Mouse (Mus musculus): ENCODE results near the gene Dio2.
A peak's percentile ranks its signal among the peaks of the same experiment; 100 is the strongest.

Dio2 gene

GRCm38 (mm10) chr12:90738388-90739223, at the start of gene Dio2:
Gene Dio2, minus strand, starts transcription at chr12:90738438.
- DNase-seq, result peak; percentile 47

DNA sequence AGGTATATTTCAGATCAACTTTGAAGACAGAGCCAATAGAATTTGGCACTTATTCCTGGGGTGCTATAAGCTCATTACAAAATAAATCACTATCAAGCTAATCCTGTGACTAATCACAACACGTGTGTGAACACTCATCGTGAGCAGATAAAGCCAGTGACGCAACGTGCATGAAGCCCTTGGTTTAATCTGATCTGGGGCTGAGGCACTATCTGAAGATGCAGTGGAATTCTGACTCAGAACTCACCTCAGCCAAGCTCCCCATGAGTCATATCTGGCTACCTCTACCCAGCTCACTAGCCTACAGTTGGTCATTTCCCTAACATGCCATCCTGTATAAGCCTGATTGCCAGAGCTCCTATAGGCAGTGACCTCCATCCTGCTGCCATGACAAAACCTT, 43.2 kb upstream of the Dio2 start:
- no peak for DNase-seq

GRCm38 (mm10) chr12:90744752-90745151, 6.5 kb upstream of the Dio2 start:
- DNase-seq, result no peak

GRCm38 (mm10) chr12:90743633-90744032, 5.4 kb upstream of the Dio2 start:
- DNase-seq, result no peak

- DNase-seq, result peak; percentile 72
Observed at GRCm38 (mm10) chr12:90740468-90740867, 2.2 kb upstream of the Dio2 start.

GRCm38 (mm10) chr12:90737932-90738331, 306 bp downstream of the Dio2 start:
- peak; percentile 40 for DNase-seq

DNA sequence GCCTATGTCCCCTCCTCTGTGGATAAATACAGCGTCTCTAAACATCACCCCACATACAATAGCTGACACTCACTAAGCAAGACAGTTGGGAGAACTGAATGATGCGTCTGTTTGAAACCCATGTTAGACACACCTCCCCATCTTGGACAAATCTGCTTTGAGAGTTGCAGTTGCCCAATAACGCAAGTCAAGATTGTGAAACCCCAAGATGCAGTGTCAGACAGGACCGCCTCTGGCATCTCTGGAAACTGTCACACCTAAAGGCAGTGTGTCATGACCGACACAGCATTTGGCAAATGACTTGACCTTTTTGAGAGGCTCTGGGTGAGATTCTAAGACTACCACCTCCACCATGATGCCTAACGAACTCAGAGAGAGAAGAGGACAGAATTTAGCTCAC, 2.8 kb downstream of the Dio2 start:
- DNase-seq, result no peak

DNA sequence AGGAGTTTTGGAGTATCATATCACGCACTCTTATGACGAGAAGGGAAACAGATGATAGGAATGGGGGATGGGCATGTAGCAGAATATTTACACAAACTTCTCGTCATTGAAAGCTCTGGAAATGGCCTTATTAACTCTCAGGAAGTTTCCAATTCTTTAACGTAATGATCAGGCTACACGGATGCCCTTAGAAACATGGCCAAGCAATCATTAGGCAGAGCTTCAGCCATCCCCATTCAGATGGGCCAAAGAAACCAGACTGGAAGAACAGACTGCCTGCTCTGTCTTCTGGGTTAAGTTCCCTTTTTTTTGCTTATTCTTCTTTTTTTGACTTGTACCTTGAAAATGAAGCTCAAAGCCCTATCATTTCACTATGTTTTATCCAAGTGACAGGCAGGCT, 3.7 kb downstream of the Dio2 start:
- DNase-seq, result no peak

DNA sequence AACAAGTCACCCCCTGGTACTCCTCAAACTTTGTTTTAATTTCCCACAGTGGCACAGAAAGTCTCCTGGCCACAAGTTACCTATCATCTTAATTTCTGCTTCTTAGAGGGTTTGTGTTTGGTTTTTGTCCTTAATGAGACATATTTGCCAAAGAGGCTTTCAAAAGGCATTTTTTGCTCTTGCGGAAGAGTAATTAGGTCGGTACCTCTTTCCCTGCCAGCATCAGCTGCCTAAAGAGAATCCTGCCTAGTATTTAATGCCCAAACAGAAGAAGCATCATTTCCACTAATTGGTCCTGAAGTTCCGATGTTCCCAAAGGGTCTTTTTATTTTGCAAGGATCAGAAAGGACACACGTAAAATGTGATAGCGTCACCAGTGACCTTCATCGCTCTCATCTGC, 4.5 kb downstream of the Dio2 start:
- no peak for DNase-seq

DNA sequence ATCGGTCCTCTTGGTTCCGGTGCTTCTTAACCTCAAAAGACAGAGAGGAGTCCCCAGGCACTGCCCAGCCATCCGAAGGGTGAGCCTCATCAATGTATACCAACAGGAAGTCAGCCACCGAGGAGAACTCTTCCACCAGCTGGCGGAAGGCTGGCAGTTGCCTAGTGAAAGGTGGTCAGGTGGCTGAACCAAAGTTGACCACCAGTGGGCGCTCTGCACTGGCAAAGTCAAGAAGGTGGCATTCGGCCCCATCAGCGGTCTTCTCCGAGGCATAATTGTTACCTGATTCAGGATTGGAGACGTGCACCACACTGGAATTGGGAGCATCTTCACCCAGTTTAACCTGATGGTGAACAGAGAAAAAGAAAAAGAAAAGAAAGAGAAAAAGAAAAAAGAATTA, 8.6 kb downstream of the Dio2 start:
- DNase-seq, result peak; percentile 54

- DNase-seq, result no peak
Observed at GRCm38 (mm10) chr12:90725107-90725506, 13.1 kb downstream of the Dio2 start.

- DNase-seq, result no peak
Observed at GRCm38 (mm10) chr12:90724644-90725043, 13.6 kb downstream of the Dio2 start.

DNA sequence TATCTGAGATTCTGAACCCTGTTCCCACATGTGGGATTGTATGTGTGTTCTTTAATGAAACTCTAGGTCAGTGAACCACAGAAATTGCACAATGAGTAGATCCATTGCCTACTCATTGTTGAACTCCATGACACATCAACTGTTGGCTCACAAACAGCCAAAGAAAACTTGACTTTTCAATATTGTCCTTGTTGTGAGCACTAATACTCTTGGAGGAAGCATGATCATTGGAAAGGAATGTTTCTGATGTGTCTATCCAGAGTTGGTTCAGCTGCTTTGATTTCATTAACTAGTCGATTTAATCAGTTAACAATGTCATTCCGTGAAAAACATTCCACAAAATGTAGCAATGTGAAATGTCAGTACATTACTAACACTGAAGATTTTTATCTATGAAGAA, 44.1 kb downstream of the Dio2 start:
- no peak for DNase-seq
